Mouse (Mus musculus): ENCODE results near the gene Olfr509. TPM values are rescaled to one million over a fixed set of nuclear protein-coding genes. Genes with fewer than 3 reads are reported as not detected.

Gene Olfr509
- polyA plus RNA-seq, 1 experiment from 2014 or later = not detected

Other genes with a start within 250 kb of the Olfr509 start
- gene Olfr497, start 231.5 kb downstream of the Olfr509 start, polyA plus RNA-seq (2015; fragmentation: Nextera tagmentation; extraction: Ambion mirVana) = not detected in 2 replicates
- not detected in 2 replicates for gene Olfr498, start 186.6 kb downstream of the Olfr509 start, polyA plus RNA-seq (2015; fragmentation: Nextera tagmentation; extraction: Ambion mirVana)
- gene Olfr502, start 126.8 kb downstream of the Olfr509 start, polyA plus RNA-seq (2015; fragmentation: Nextera tagmentation; extraction: Ambion mirVana) = not detected in 2 replicates
- gene Olfr503, start 107.4 kb downstream of the Olfr509 start, polyA plus RNA-seq (2015; fragmentation: Nextera tagmentation; extraction: Ambion mirVana) = not detected in 2 replicates
- gene Olfr504, start 86.1 kb downstream of the Olfr509 start, polyA plus RNA-seq (2015; fragmentation: Nextera tagmentation; extraction: Ambion mirVana) = not detected in 2 replicates
- gene Olfr506, start 41.1 kb downstream of the Olfr509 start, polyA plus RNA-seq (2015; fragmentation: Nextera tagmentation; extraction: Ambion mirVana) = not detected in 2 replicates
- gene Olfr507, start 30.1 kb downstream of the Olfr509 start, polyA plus RNA-seq (2015; fragmentation: Nextera tagmentation; extraction: Ambion mirVana) = not detected in 2 replicates
- gene Olfr508, start 21.9 kb downstream of the Olfr509 start, polyA plus RNA-seq (2015; fragmentation: Nextera tagmentation; extraction: Ambion mirVana) = not detected in 2 replicates
- gene Olfr510, start 14.5 kb upstream of the Olfr509 start, polyA plus RNA-seq (2015; fragmentation: Nextera tagmentation; extraction: Ambion mirVana) = not detected in 2 replicates
- gene Olfr512, start 61.4 kb upstream of the Olfr509 start, polyA plus RNA-seq (2015; fragmentation: Nextera tagmentation; extraction: Ambion mirVana) = not detected in 2 replicates
- not detected in 2 replicates for gene Olfr513, start 99.1 kb upstream of the Olfr509 start, polyA plus RNA-seq (2015; fragmentation: Nextera tagmentation; extraction: Ambion mirVana)
- gene Olfr514, start 174.1 kb upstream of the Olfr509 start, polyA plus RNA-seq (2015; fragmentation: Nextera tagmentation; extraction: Ambion mirVana) = not detected in 2 replicates
- not detected in 2 replicates for gene Olfr516, start 198.6 kb upstream of the Olfr509 start, polyA plus RNA-seq (2015; fragmentation: Nextera tagmentation; extraction: Ambion mirVana)
- gene Olfr517, start 220.5 kb upstream of the Olfr509 start, polyA plus RNA-seq (2015; fragmentation: Nextera tagmentation; extraction: Ambion mirVana) = not detected in 2 replicates
- not detected in 2 replicates for gene Olfr518, start 233.1 kb upstream of the Olfr509 start, polyA plus RNA-seq (2015; fragmentation: Nextera tagmentation; extraction: Ambion mirVana)
- not detected in 2 replicates for gene Olfr519, start 242.5 kb upstream of the Olfr509 start, polyA plus RNA-seq (2015; fragmentation: Nextera tagmentation; extraction: Ambion mirVana)

All from hindbrain, embryonic 15.5 days (tissue).